Mouse (Mus musculus): ENCODE measurements around the gene Xntrpc. TPM values are rescaled to one million over a fixed set of nuclear protein-coding genes. Genes with fewer than 3 reads are reported as not detected.
"Not testable (repeated sequence)": the region's sequence is repeated elsewhere in the genome, so short reads cannot be mapped to it uniquely, and the experiment has no call there.

Gene Xntrpc
- under 1 TPM; 0.63 to 0.79 TPM for total RNA-seq (2021)
- 2.4 and 2.5 TPM in 2 replicates for polyA plus RNA-seq (2012; rRNA removed)
- long read RNA-seq = 0 reads

GRCm38 (mm10) chr7:102065046-102065891 is at the start of gene Xntrpc, which contains the start of the genes Rnf121 and Xndc1:
TSS of gene Xntrpc (plus strand) at chr7:102065713.
TSS of gene Rnf121 (minus strand) at chr7:102065469.
TSS of gene Xndc1 (plus strand) at chr7:102065511.
- DNase-seq = peak; percentile 96

- DNase-seq = peak; percentile 35
Observed at GRCm38 (mm10) chr7:102016936-102017335, 48.6 kb upstream of the Xntrpc start.

GRCm38 (mm10) chr7:102017452-102017851 is 48.1 kb upstream of the Xntrpc start:
- peak; percentile 61 for DNase-seq

GRCm38 (mm10) chr7:102018034-102018433 is 47.5 kb upstream of the Xntrpc start:
- peak; percentile 51 for DNase-seq

- DNase-seq = no peak
Observed at GRCm38 (mm10) chr7:102018590-102018989, 46.9 kb upstream of the Xntrpc start, which contains the start of gene Il18bp. TSS of gene Il18bp (minus strand) at chr7:102018690.

GRCm38 (mm10) chr7:102019362-102019761 is 46.2 kb upstream of the Xntrpc start:
- no peak for DNase-seq

GRCm38 (mm10) chr7:102020934-102021333 is 44.6 kb upstream of the Xntrpc start:
- not testable (repeated sequence) for DNase-seq

- no peak for DNase-seq
Observed at GRCm38 (mm10) chr7:102023821-102024220, 41.7 kb upstream of the Xntrpc start.

- DNase-seq = peak; percentile 17
Observed at GRCm38 (mm10) chr7:102025187-102026119, 40.1 kb upstream of the Xntrpc start.

- DNase-seq = peak; percentile 35
Observed at GRCm38 (mm10) chr7:102034904-102035303, 30.6 kb upstream of the Xntrpc start.

- no peak for DNase-seq
Observed at GRCm38 (mm10) chr7:102035534-102035933, 30.0 kb upstream of the Xntrpc start.

- no peak for DNase-seq
Observed at GRCm38 (mm10) chr7:102037318-102037717, 28.2 kb upstream of the Xntrpc start.

GRCm38 (mm10) chr7:102042314-102042713 is 23.2 kb upstream of the Xntrpc start:
- DNase-seq = no peak

- DNase-seq = not testable (repeated sequence)
Observed at GRCm38 (mm10) chr7:102048524-102048923, 17.0 kb upstream of the Xntrpc start.

- no peak for DNase-seq
Observed at GRCm38 (mm10) chr7:102061353-102061752, 4.2 kb upstream of the Xntrpc start.

GRCm38 (mm10) chr7:102062203-102062602 is 3.3 kb upstream of the Xntrpc start:
- DNase-seq = no peak

- no peak for DNase-seq
Observed at GRCm38 (mm10) chr7:102063891-102064290, 1.6 kb upstream of the Xntrpc start.

- no peak for DNase-seq
Observed at GRCm38 (mm10) chr7:102064655-102065045, 863 bp upstream of the Xntrpc start.

- no peak for DNase-seq
Observed at GRCm38 (mm10) chr7:102066363-102066762, 850 bp downstream of the Xntrpc start.

GRCm38 (mm10) chr7:102076714-102077296 is 11.3 kb downstream of the Xntrpc start:
- no peak for DNase-seq

- peak; percentile 34 for DNase-seq
Observed at GRCm38 (mm10) chr7:102078517-102078916, 13.0 kb downstream of the Xntrpc start.

- DNase-seq = no peak
Observed at GRCm38 (mm10) chr7:102080311-102080710, 14.8 kb downstream of the Xntrpc start.

Measured in adrenal gland, adult 2 months (tissue).